Mouse (Mus musculus): ENCODE measurements around the gene Rhbdd2. TPM values are rescaled to one million over a fixed set of nuclear protein-coding genes. Genes with fewer than 3 reads are reported as not detected.

Rhbdd2 gene
- polyA plus RNA-seq, 1 experiment from 2014 or later = 99.5 TPM

GRCm38 (mm10) chr5:135641028-135641427, 8.6 kb downstream of the Rhbdd2 start:
- Histone ChIP-seq H3K4me3 (replicated peaks; ENCODE audit: low read depth, low read length) (no peak overlapping the region), H3K4me2 (ENCODE audit: low read length) (no peak overlapping the region), H3K4me1 (ENCODE audit: control insufficient read depth, insufficient read depth, low read length) (no peaks in the 10 kb centered on the region), H3K27me3 (ENCODE audit: control insufficient read depth, insufficient read depth, low read length) (no peaks in the 10 kb centered on the region), H3K36me3 (ENCODE audit: control insufficient read depth, insufficient read depth, low read length) (peaks cover 62% of the 10 kb centered on the region), H3K9me3 (ENCODE audit: control insufficient read depth, low read length) (no peaks in the 10 kb centered on the region), H3K27ac (replicated peaks; ENCODE audit: low read depth, low read length) (no peak overlapping the region), H3K9ac (replicated peaks; ENCODE audit: low read length) (no peak overlapping the region)
- DNase-seq (no peak), ATAC-seq (ENCODE audit: low FRiP score, low TSS enrichment) (no peak)
- 100% methylated on average over 1 of the region's 1 CpGs for WGBS

- no peak for ATAC-seq (ENCODE audit: low FRiP score, low TSS enrichment)
- Histone ChIP-seq H3K36me3 (ENCODE audit: control insufficient read depth, insufficient read depth, low read length) (peaks cover 44% of the 10 kb centered on the region), H3K4me1 (ENCODE audit: control insufficient read depth, insufficient read depth, low read length) (no peaks in the 10 kb centered on the region), H3K9ac (replicated peaks; ENCODE audit: low read length) (no peak overlapping the region), H3K9me3 (ENCODE audit: control insufficient read depth, low read length) (no peaks in the 10 kb centered on the region), H3K4me3 (replicated peaks; ENCODE audit: low read depth, low read length) (no peak overlapping the region), H3K27ac (replicated peaks; ENCODE audit: low read depth, low read length) (no peak overlapping the region), H3K4me2 (ENCODE audit: low read length) (no peak overlapping the region), H3K27me3 (ENCODE audit: control insufficient read depth, insufficient read depth, low read length) (no peaks in the 10 kb centered on the region)
- 86% methylated on average over 10 of the region's 10 CpGs for WGBS
- no peak for DNase-seq
Measured at GRCm38 (mm10) chr5:135642686-135643551, 10.5 kb downstream of the Rhbdd2 start.

- 96% methylated on average over 1 of the region's 1 CpGs for WGBS
- no peak overlapping the region for H3K27ac ChIP-seq (replicated peaks; ENCODE audit: low read depth, low read length)
- H3K4me3 ChIP-seq (replicated peaks; ENCODE audit: low read depth, low read length) = no peak overlapping the region
- H3K4me1 ChIP-seq (ENCODE audit: control insufficient read depth, insufficient read depth, low read length) = no peaks in the 10 kb centered on the region
- H3K9me3 ChIP-seq (ENCODE audit: control insufficient read depth, low read length) = no peaks in the 10 kb centered on the region
- DNase-seq (no peak), ATAC-seq (ENCODE audit: low FRiP score, low TSS enrichment) (no peak)
- H3K27me3 ChIP-seq (ENCODE audit: control insufficient read depth, insufficient read depth, low read length) = no peaks in the 10 kb centered on the region
- H3K4me2 ChIP-seq (ENCODE audit: low read length) = no peak overlapping the region
- peaks cover 38% of the 10 kb centered on the region for H3K36me3 ChIP-seq (ENCODE audit: control insufficient read depth, insufficient read depth, low read length)
- H3K9ac ChIP-seq (replicated peaks; ENCODE audit: low read length) = no peak overlapping the region
Measured at GRCm38 (mm10) chr5:135643552-135643842, 11.1 kb downstream of the Rhbdd2 start.

GRCm38 (mm10) chr5:135643869-135644268, 11.5 kb downstream of the Rhbdd2 start:
- no peak overlapping the region for H3K4me2 ChIP-seq (ENCODE audit: low read length)
- ATAC-seq (ENCODE audit: low FRiP score, low TSS enrichment) (no peak), DNase-seq (no peak)
- no peak overlapping the region for H3K4me3 ChIP-seq (replicated peaks; ENCODE audit: low read depth, low read length)
- peaks cover 34% of the 10 kb centered on the region for H3K36me3 ChIP-seq (ENCODE audit: control insufficient read depth, insufficient read depth, low read length)
- H3K27ac ChIP-seq (replicated peaks; ENCODE audit: low read depth, low read length) = no peak overlapping the region
- H3K4me1 ChIP-seq (ENCODE audit: control insufficient read depth, insufficient read depth, low read length) = no peaks in the 10 kb centered on the region
- no peaks in the 10 kb centered on the region for H3K27me3 ChIP-seq (ENCODE audit: control insufficient read depth, insufficient read depth, low read length)
- no peak overlapping the region for H3K9ac ChIP-seq (replicated peaks; ENCODE audit: low read length)
- H3K9me3 ChIP-seq (ENCODE audit: control insufficient read depth, low read length) = no peaks in the 10 kb centered on the region
- WGBS = 92% methylated on average over 8 of the region's 8 CpGs

GRCm38 (mm10) chr5:135645330-135645729, 12.9 kb downstream of the Rhbdd2 start:
- H3K27ac ChIP-seq (replicated peaks; ENCODE audit: low read depth, low read length) = no peak overlapping the region
- WGBS = 91% methylated on average over 5 of the region's 5 CpGs

GRCm38 (mm10) chr5:135646038-135646437, 13.6 kb downstream of the Rhbdd2 start:
- 88% methylated on average over 6 of the region's 6 CpGs for WGBS
- Histone ChIP-seq H3K9me3 (ENCODE audit: control insufficient read depth, low read length) (no peaks in the 10 kb centered on the region), H3K27me3 (ENCODE audit: control insufficient read depth, insufficient read depth, low read length) (no peaks in the 10 kb centered on the region)

More at GRCm38 (mm10) chr5:135645330-135645729, 12.9 kb downstream of the Rhbdd2 start:
- H3K9ac ChIP-seq (replicated peaks; ENCODE audit: low read length) = no peak overlapping the region
- H3K27me3 ChIP-seq (ENCODE audit: control insufficient read depth, insufficient read depth, low read length) = no peaks in the 10 kb centered on the region
- no peak overlapping the region for H3K4me3 ChIP-seq (replicated peaks; ENCODE audit: low read depth, low read length)
- no peak for ATAC-seq (ENCODE audit: low FRiP score, low TSS enrichment)
- no peak overlapping the region for H3K4me2 ChIP-seq (ENCODE audit: low read length)
- peaks cover 20% of the 10 kb centered on the region for H3K36me3 ChIP-seq (ENCODE audit: control insufficient read depth, insufficient read depth, low read length)
- H3K4me1 ChIP-seq (ENCODE audit: control insufficient read depth, insufficient read depth, low read length) = no peaks in the 10 kb centered on the region
- no peak for DNase-seq
- no peaks in the 10 kb centered on the region for H3K9me3 ChIP-seq (ENCODE audit: control insufficient read depth, low read length)

GRCm38 (mm10) chr5:135648461-135649308, 16.3 kb downstream of the Rhbdd2 start:
- no peak for DNase-seq
- 83% methylated on average over 9 of the region's 9 CpGs for WGBS
- no peak overlapping the region for H3K4me2 ChIP-seq (ENCODE audit: low read length)
- no peak overlapping the region for H3K9ac ChIP-seq (replicated peaks; ENCODE audit: low read length)
- no peak overlapping the region for H3K27ac ChIP-seq (replicated peaks; ENCODE audit: low read depth, low read length)
- H3K27me3 ChIP-seq (ENCODE audit: control insufficient read depth, insufficient read depth, low read length) = no peaks in the 10 kb centered on the region
- H3K4me3 ChIP-seq (replicated peaks; ENCODE audit: low read depth, low read length) = no peak overlapping the region
- no peaks in the 10 kb centered on the region for H3K4me1 ChIP-seq (ENCODE audit: control insufficient read depth, insufficient read depth, low read length)
- no peak for ATAC-seq (ENCODE audit: low FRiP score, low TSS enrichment)
- no peaks in the 10 kb centered on the region for H3K9me3 ChIP-seq (ENCODE audit: control insufficient read depth, low read length)
- H3K36me3 ChIP-seq (ENCODE audit: control insufficient read depth, insufficient read depth, low read length) = 0 out of 2 replicates have a peak, but pooled peaks cover 4% of the 10 kb centered on the region

More at GRCm38 (mm10) chr5:135646038-135646437, 13.6 kb downstream of the Rhbdd2 start:
- ATAC-seq (ENCODE audit: low FRiP score, low TSS enrichment) (no peak), DNase-seq (no peak)
- Histone ChIP-seq H3K4me1 (ENCODE audit: control insufficient read depth, insufficient read depth, low read length) (no peaks in the 10 kb centered on the region), H3K36me3 (ENCODE audit: control insufficient read depth, insufficient read depth, low read length) (peaks cover 17% of the 10 kb centered on the region), H3K27ac (replicated peaks; ENCODE audit: low read depth, low read length) (no peak overlapping the region), H3K4me3 (replicated peaks; ENCODE audit: low read depth, low read length) (no peak overlapping the region), H3K9ac (replicated peaks; ENCODE audit: low read length) (no peak overlapping the region), H3K4me2 (ENCODE audit: low read length) (no peak overlapping the region)

- Histone ChIP-seq H3K4me3 (replicated peaks; ENCODE audit: low read depth, low read length) (no peak overlapping the region), H3K4me1 (ENCODE audit: control insufficient read depth, insufficient read depth, low read length) (no peaks in the 10 kb centered on the region), H3K9me3 (ENCODE audit: control insufficient read depth, low read length) (no peaks in the 10 kb centered on the region), H3K36me3 (ENCODE audit: control insufficient read depth, insufficient read depth, low read length) (no peaks in the 10 kb centered on the region), H3K4me2 (ENCODE audit: low read length) (no peak overlapping the region), H3K27ac (replicated peaks; ENCODE audit: low read depth, low read length) (no peak overlapping the region), H3K27me3 (ENCODE audit: control insufficient read depth, insufficient read depth, low read length) (no peaks in the 10 kb centered on the region), H3K9ac (replicated peaks; ENCODE audit: low read length) (no peak overlapping the region)
- DNase-seq = no peak
- WGBS = 88% methylated on average over 1 of the region's 1 CpGs
- ATAC-seq (ENCODE audit: low FRiP score, low TSS enrichment) = no peak
Measured at GRCm38 (mm10) chr5:135649309-135649633, 16.9 kb downstream of the Rhbdd2 start.

All from midbrain, embryonic 14.5 days (tissue).